Mouse (Mus musculus): ENCODE measurements at regions not wholly inside any gene's neighbourhood (a gene's known extent, or its start where the extent isn't known, plus 50 kb on each side); places are given as distances from the start of the nearest gene placed in this dataset.
"Not testable (repeated sequence)": the region's sequence is repeated elsewhere in the genome, so short reads cannot be mapped to it uniquely, and the experiment has no call there.

DNA sequence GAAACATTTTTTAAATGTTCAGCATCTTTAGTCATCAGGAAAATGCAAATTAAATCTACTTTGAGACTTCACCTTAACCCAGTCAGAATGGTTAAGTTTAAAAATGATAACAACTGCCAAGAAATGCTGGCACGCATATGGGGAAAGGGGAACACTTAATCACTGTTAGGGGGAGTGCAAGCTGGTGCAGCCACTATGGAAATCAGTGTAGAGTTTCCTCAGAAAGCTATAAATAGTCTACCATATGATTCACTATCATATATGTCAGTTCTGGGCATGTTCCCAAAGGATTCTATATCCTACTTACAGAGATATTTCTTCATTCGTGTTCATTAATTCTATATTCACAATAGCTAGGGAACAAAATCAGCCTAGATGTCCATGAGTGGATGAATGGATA, 61.6 kb upstream of the Tra2b start:
- Histone ChIP-seq H3K4me1 (no peaks in the 10 kb centered on the region), H3K27me3 (no peaks in the 10 kb centered on the region), H3K4me2 (no peak overlapping the region), H3K4me3 (no peak overlapping the region), H3K27ac (no peak overlapping the region), H3K36me3 (ENCODE audit: poor library complexity, severe bottlenecking) (no peaks in the 10 kb centered on the region), H3K9ac (no peak overlapping the region), H3K9me3 (replicated peaks) (peaks cover 5% of the 10 kb centered on the region; the same call in 1 of the 2 replicates)
- 84% methylated on average over 2 of the region's 2 CpGs for WGBS
- peak; percentile 61; the same call in 1 of the 2 replicates for ATAC-seq

DNA sequence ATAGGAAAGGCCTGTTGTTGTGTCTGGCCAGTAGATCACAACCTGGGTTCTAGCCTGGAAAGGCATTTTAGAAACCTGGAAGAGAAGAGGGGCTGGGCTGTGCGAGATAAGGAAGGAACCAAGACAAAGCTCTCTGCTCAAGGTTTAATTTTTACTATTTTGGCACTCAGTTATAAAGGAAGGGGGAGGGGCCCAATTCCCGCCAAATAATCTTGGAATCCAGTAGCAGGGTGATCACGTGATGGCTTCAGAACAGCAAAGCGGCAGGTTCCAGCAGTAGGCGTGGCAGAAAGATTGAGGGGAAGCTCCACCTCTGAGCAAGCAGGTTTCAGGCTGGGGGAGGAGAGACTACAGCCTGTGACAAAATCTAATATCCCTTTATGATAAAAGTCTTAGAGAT, 59.4 kb upstream of the Tra2b start:
- not testable (repeated sequence) for H3K9ac ChIP-seq; H3K4me1 ChIP-seq; H3K27me3 ChIP-seq; H3K36me3 ChIP-seq (ENCODE audit: poor library complexity, severe bottlenecking); H3K4me2 ChIP-seq; H3K27ac ChIP-seq; H3K4me3 ChIP-seq; H3K9me3 ChIP-seq (replicated peaks); ATAC-seq
- 64% methylated on average over 5 of the region's 5 CpGs for WGBS

DNA sequence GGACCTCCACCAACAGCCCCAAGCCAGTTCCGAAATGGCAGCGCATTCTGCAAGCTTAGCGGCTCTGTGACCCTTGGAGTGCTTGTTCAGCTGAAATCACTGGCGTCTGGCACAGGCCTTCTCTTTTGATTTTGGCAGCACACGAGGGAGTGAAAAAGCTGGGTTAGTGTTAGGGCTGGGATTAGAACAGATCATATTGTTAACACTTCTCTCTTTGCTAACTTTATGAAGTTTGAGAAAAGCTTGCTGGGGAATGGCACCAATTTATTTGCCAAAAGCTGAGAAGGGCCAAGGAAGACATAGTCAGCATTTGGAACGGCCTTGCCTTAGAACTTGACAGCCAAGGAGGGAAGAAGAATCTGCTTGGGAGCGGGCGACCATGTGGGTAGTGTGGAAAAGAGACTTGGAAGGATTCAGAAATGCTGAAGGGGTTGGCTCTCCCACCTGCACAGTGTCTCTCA, 50.5 kb upstream of the Tra2b start:
- no peak for ATAC-seq

More for the DNA sequence above, 50.5 kb upstream of the Tra2b start:
- Histone ChIP-seq H3K9ac (no peak overlapping the region), H3K4me1 (no peaks in the 10 kb centered on the region), H3K36me3 (ENCODE audit: poor library complexity, severe bottlenecking) (no peaks in the 10 kb centered on the region), H3K27me3 (no peaks in the 10 kb centered on the region), H3K4me3 (no peak overlapping the region), H3K27ac (no peak overlapping the region), H3K9me3 (replicated peaks) (no peaks in the 10 kb centered on the region), H3K4me2 (no peak overlapping the region)
- 68% methylated on average over 8 of the region's 8 CpGs for WGBS
